Mouse (Mus musculus) effector memory CD4-positive, alpha-beta T cell, adult 7 months (primary cell): Measurements from ENCODE around the gene Ttn. TPM values are rescaled to one million over a fixed set of nuclear protein-coding genes. Genes with fewer than 3 reads are reported as not detected.

Experiments used
- polyA plus RNA-seq: library from polyadenylated mRNA; unstranded; fragments of 100-300 nt; shearing (Covaris generic); gene quantifications from one replicate; pipeline ENCODE4 v1.2.1, GENCODE M21; 2017

The Ttn gene
- polyA plus RNA-seq = 1.2 TPM

GRCm38 (mm10) chr2:76982391-76983145 lies at the start of gene Ttn:
TSS of gene Ttn (minus strand) at chr2:76982547.

GRCm38 (mm10) chr2:76674725-76675427 lies 307.5 kb downstream of the Ttn start, which contains the start of gene Plekha3:
TSS of gene Plekha3 (plus strand) at chr2:76675281.

DNA sequence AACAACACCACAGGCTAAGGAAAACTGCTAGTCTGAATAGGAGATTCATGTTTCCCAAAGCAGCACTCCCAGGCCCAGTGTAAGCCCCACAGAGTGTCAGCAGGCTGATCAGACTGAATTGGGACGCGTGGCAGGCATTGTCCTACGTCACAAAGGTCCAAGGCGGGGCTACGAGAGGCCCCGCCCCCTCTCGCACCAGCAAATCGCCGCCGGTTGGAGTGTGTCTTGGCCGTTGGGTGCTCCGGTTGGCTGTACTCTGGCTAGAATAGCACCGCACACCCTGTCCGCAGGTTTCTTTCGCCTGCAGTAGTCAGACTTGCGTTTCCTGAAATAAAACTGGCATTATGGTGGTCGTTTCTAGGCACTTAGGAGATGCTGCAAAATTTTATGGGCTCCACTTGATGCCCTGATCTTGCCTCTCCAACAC lies 309.4 kb downstream of the Ttn start, which contains the start of gene Fkbp7:
Gene Fkbp7 (minus strand): TSS at position 151 of the 427 bp plus-strand sequence.

Other genes with a start within 250 kb of the Ttn start
- 3.9 TPM for gene Ccdc141, start 188.1 kb upstream of the Ttn start, polyA plus RNA-seq